Mouse (Mus musculus): ENCODE measurements around the gene Plekho2.

GRCm38 (mm10) chr9:65574513-65575392 is 5.1 kb downstream of the Plekho2 start:
- TF ChIP-seq EP300 (IDR thresholded peaks at IDR 0.05) (no peak), CTCF (IDR thresholded peaks at IDR 0.05) (no peak)
